Mouse (Mus musculus): ENCODE results near the gene Ripk3.

- TF ChIP-seq POLR2A (IDR thresholded peaks at IDR 0.05; ENCODE audit: insufficient read depth, low read length) (no peak), CTCF (IDR thresholded peaks at IDR 0.05; ENCODE audit: low read depth, low read length) (no peak), EP300 (IDR thresholded peaks at IDR 0.05; ENCODE audit: insufficient read depth, low read depth, low read length) (no peak)
Observed at GRCm38 (mm10) chr14:55793461-55793860, 4.8 kb upstream of the Ripk3 start.

Measured in ES-Bruce4 (cell line).